Mouse (Mus musculus): ENCODE measurements around the gene Kcne2.

DNA sequence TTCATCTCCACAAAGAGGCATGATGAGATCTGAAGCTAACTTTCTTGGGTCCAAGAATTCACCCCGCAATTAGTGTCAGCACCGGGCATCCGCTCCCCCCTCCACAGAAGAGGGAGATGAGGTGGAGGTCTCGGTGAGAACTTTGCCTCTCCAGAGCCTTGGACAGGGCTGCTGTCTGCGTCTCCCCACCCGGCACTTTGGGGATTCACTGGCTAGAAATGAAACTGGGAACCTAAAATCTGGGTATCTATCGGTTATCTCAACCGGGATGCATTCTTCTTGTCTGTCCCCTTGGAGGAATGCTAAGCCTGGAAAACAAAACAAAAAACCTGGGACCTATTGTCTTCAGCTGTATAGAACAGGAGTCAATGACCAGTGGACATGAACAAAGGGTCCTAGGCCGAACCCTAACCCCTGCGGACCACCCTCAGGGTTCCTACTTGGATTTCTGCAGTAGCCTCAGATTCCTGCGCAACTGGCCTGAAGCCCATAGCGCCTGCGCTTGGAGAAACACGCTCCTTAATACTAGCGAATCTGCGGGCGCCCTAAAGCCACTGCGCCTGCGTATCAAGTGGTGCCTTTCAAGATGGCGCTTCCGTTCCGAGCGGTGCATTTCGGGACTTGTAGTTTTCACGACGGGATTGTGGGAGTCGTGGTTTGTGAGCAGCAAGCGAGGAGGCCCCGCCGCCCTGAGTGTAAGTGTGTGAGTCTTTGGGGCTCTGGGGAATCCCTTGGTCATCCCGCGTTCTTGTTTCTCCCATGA, 8.6 kb downstream of the Kcne2 start, which contains the start of gene Smim11:
- TF ChIP-seq FLI1 (IDR thresholded peaks at IDR 0.05; ENCODE audit: low read length) (no peak), GATA1 (IDR thresholded peaks at IDR 0.05; ENCODE audit: borderline replicate concordance, low read length) (peak; percentile 98)

All from megakaryocyte, embryonic 14.5 days (primary cell).